Mouse (Mus musculus) embryo, embryonic 11 days (tissue): Measurements from ENCODE around the gene Urb1.
"Not testable (repeated sequence)": the region's sequence is repeated elsewhere in the genome, so short reads cannot be mapped to it uniquely, and the experiment has no call there.

Experiments
- DNase-seq: peaks from one replicate; pipeline ENCODE4 v3.0.0-alpha.2; 2015

Urb1 gene

GRCm38 (mm10) chr16:90809975-90810715 is at the start of gene Urb1:
TSS of gene Urb1 (minus strand) at chr16:90810413.
- peak; percentile 98 for DNase-seq

GRCm38 (mm10) chr16:90858206-90858605 is 48.0 kb upstream of the Urb1 start:
- DNase-seq = no peak

GRCm38 (mm10) chr16:90856552-90857200 is 46.5 kb upstream of the Urb1 start:
- DNase-seq = no peak

DNA sequence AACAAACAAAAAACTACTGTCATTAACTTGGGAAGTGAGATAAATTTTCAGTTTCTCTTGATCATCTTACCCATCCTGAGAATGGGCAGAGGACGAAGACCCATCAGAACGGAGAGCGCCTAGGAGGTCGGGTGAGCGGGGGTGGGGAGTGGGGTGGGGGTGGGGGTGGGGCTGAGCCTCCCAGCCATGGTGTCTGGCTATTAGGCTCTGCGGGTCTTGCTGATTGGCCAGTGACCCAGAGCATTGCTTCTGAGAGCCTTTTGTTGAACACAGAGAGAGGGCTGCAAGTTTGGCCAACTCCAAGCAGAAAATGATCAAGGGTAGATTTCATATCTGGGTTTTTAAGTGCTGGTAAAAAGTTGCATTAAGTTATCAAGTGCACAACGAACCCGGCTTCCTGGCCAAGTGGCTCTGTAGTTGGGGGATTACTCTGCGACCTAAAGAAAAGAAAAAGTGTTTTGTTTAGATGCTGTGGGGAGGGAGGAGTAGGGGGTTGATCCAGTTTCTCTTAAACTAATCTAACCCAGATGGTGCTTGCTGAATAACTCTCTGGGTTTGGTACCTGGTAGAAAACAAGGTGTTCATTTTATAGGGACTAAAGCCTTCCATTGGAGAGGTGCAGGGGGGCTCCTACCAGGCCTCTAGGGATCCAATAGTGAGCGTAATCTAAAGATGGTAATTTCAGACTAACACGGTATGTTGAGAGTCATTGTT is 41.6 kb upstream of the Urb1 start:
- DNase-seq = no peak

DNA sequence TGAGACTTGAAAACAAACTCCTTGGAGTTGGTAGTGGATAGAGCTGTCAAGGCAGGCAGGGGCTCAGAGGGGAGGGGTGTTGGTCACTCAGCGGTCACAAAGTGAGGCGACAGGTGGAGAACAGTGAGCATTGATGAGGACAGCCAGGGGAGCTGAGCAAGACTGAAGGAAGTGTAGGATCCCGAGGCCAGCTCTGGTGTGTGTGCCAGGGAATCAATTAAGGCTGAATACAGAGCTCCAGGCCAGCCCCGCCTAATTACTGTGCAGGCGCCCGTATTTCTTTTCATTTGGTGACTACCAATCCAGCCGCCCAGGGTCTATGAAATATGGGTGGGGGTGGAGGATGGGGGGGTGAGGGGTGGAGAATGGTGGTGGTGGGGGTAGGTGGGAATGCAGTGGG is 40.7 kb upstream of the Urb1 start:
- no peak for DNase-seq

DNA sequence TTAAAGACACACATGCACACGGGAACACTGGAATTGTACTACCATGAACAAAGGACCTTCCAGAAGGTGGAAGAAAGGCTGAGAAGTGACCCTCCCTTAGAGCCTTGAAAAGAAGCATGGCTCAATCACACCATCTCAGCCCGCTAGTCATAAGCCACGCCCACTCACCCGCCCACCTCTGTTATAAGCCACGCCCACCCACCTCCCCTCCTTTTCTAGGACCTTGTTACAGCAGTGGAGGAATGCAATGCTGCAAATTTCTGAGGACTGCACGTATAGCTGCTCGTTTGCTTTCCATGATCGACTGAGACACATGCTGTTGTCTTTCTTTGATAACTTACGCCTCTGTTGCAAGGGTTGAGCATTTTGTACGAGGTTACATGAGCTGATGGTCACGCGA is 39.0 kb upstream of the Urb1 start:
- peak; percentile 72 for DNase-seq

DNA sequence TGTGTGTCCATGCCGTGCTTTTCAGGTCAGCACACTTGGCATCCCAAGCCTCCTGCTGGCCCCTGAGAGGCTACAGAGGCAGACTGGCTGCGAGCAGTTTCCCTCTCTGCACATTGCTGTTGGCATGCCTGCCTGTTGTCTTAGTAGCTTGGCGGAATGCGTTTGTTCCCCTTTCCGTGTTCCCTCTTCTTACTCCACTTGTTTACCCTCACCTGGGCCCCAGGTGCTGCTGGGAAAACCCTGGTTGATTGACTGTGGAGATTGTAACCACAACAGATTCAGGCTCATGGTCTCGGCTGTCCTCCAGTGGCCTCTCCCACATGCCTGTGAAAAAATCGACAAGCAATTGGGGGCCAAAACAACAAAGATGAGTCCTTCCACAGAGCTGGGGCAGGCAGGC is 38.5 kb upstream of the Urb1 start:
- no peak for DNase-seq

GRCm38 (mm10) chr16:90845591-90845990 is 35.4 kb upstream of the Urb1 start:
- DNase-seq = no peak

GRCm38 (mm10) chr16:90845038-90845437 is 34.8 kb upstream of the Urb1 start:
- DNase-seq = no peak

GRCm38 (mm10) chr16:90842164-90842563 is 32.0 kb upstream of the Urb1 start:
- peak; percentile 52 for DNase-seq

- no peak for DNase-seq
These were observed 27.2 kb upstream of the Urb1 start for GRCm38 (mm10) chr16:90837431-90837830.

DNA sequence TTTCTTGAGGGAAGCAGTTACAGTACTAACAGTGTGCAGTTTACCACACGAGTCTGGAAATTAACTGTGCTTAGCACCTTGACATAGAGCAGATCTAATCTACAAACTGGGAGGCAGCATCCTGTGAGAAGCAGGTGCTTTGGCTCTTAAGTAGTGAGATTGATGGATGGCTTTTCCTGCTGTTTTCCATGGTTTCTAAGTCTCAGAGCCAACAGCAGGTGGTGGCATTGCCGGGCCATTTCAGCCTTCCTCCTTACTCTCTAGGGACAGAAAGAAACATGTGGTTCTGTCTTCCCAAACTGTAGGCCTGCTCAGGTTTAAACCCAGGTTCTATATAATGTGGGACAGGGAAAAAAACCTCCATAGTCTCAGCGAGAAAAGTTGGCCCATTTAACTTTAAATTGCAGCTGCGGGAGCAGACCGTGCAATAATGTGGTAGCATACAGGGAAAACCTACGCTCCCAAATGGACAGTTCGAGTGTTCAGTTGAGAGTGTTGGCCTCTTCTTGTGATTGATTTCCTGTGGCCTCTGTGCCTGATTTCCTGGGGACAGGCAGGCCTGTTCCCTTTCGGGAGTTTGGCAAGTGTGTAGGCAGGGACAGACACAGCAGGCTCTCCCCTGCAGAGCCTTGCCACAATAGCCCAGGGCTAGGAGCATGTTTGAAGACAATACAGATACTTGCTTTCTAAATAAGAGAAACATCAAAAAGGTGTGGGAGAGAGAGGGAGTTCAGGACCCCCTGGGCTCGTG is 23.0 kb upstream of the Urb1 start:
- peak; percentile 44 for DNase-seq

DNA sequence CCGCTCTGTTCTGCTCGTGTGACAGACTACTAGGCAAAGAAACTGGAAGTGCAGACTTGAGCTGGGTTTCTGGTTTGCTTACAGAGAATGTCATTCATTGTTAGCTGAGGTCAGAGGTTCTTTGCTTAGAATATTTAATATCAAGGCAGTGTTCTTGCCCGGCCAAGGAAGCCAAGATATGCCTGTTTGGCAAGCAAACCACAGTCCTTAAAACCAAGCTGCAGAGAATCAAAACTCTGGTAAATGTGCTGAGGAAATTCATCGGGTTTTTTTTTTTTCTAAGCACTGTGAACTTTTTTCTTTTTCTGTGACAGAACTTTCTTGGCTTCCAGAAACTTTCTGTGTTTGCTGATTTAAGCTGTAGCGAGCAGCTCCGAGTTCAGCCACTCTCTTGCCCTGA is 22.3 kb upstream of the Urb1 start:
- no peak for DNase-seq

DNA sequence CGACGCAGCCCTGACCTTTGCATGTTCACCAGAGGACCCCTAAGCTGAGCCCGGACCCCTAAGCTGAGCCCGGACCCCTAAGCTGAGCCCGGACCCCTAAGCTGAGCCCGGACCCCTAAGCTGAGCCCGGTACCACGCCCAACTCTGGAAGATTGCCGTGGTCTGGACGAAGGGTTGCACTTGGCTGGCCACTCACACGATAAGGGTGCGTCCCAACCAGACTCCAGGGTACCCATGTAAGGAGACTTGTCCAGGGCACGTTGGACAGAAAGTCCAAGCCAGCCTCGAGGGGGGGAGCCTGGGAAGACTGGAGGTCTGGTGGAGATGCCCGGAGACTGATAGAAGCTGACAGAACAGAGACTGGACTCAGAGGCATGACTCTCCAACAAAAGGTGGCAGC is 21.5 kb upstream of the Urb1 start:
- no peak for DNase-seq

GRCm38 (mm10) chr16:90830686-90831439 is 20.6 kb upstream of the Urb1 start:
- DNase-seq = peak; percentile 78

DNA sequence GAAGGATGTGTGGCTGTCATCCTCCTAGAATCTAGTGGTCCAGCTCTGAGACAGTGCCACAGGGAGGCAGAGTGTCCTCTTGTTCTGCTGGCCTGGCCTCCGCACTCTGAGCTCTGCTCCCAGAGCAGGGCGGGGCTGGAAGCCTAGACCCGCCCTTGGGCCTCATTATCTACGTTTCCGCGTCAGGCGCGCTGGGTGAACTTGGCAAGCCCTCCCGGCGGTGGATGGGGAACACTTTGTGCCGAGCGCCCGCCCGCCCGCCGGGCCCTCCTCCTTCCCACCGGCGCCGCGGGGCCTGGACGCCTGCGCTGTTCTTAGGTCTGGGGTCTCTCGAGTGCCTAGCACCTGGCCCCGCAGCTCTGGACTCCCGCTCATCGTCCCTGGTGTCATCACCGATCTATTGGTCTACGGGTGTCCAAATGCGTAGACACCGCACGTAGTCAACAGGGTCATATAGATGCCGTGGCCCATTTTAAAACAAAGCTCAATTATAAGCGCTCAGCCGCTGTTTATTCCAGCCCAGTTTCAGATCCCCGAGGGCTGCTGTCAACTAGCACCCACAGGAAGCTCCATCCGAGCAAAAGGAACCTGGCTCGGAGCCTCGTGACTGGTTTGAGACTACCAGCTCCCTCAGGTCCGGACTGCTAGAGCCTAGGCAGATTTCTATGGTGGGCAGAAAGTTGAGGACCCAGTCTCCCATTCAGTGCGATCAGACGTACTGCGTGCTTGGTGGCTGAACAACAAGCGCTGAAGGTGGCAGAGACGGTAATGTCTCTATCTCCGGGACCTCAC is 19.9 kb upstream of the Urb1 start:
- peak; percentile 90 for DNase-seq

DNA sequence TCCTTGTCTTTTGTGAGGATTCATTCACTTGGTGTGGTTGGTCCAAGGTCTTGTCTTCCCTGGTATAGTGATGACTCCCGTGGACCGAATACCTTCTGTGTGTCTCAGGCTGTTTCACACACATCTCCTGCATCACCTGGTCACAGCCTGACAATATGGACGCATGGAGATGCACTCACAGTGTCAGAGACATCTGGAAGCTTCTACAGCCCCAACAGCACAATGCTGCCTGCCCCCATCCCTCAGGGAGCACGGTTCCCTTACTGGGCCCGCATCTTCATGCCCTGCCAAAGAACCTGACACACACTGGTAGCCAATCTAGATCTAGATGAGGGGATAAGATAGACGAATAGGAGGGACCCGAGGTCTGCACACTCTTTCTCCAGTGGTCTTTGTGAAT is 18.9 kb upstream of the Urb1 start:
- DNase-seq = no peak

DNA sequence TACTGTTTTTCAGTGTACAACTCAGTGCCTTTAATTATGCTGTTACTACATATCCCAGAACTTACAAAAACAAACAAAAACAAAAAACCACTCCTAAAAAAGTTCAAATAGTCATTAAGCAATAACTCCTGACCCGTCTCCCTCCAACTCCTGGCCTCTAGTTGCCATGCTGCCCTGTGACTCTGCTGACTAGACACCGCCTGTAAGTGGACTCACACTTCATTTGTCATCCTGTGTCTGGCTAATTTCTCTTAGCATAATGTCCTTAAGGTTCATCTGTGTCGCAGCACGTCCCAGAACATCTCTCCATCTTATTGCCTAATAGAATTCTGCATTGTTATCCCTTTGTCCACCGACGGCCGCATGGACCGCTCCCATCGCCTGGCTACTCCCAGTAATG is 17.3 kb upstream of the Urb1 start:
- no peak for DNase-seq

DNA sequence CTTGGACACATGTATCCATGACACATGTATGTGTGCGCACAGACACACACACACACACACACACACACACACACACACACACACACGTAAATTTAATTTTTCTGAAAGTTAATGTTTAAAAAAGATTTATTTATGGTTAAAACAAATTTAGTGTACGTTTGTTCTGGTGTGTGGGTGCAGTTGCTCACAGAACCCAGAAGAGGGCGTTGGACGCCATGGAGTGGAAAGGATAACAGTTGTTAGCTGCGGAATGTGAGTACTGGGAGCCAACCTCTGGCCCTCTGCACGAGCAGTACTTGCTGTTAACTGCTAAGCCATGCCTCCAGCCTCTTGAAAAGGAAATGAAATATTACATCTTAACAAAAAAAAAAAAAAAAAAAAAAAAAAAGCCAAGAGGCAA is 16.2 kb upstream of the Urb1 start, which contains the start of gene Eva1c:
Eva1c (plus strand) TSS at position 263 of the 400 bp plus-strand sequence.
- DNase-seq = no peak

DNA sequence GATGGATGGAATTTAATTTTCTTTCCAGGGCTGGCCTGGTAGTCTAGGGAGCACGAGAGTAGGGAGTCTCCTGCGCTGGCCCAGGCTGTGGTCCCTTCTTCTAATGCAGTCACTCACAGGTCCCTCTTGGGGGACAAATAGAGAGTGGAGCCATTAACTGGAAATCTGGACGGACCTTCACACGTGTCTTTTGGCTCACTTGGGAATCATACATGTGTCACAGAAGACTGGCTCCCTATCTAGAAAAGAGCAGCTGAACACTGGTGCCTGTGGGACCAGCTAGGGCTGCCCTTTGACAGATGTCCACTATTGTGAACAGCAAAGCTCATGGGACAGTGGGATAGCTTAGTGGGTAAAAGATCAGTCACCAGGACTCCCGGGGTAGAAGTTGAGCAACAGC is 15.8 kb upstream of the Urb1 start:
- DNase-seq = no peak

GRCm38 (mm10) chr16:90823986-90824385 is 13.8 kb upstream of the Urb1 start:
- not testable (repeated sequence) for DNase-seq

- DNase-seq = no peak
These were observed 12.8 kb upstream of the Urb1 start for GRCm38 (mm10) chr16:90822981-90823380.
